Mouse (Mus musculus) testis, adult 2 months (tissue): Measurements from ENCODE around the gene Cdc25b.

Experiments used
- CTCF ChIP-seq: fragments of 200-500 bp; IDR thresholded peaks from 2 replicates; pipeline ENCODE4 v1.5.1; 2012; ENCODE audit warnings: low read depth, mild to moderate bottlenecking, inconsistent platforms, low read length, moderate library complexity; ENCODE audit not compliant: control insufficient read depth, insufficient read depth, insufficient replicate concordance
- POLR2A ChIP-seq: fragments of 200-500 bp; IDR thresholded peaks from 2 replicates; pipeline ENCODE4 v1.6.1; 2012; ENCODE audit warnings: low read depth, mild to moderate bottlenecking, inconsistent platforms, low read length, moderate library complexity; ENCODE audit not compliant: control insufficient read depth

DNA sequence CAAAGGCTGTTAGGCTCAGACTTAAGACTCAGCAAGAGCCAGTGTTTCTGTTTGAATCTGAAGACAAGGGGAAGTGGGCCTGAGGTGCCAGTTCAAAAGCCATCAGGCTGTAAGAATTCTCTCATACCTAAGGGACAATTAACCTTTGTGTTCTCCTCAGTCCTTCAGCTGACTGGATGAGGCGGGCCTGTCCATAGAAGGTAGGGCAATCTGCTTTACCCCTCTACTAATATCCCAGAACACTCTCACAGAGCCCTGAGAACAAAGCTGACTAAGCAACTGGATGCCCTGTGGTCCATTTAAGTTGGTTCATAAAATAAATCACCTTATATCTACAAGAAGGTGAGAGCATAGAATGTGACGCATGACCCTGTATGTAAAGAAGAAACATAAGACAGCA is 20.6 kb upstream of the Cdc25b start:
- TF ChIP-seq CTCF (no peak), POLR2A (no peak)
